Mouse (Mus musculus) liver, adult 2 months (tissue): Measurements from ENCODE around the gene Acot3.

Source experiments
- CTCF ChIP-seq: fragments of 200-500 bp; IDR thresholded peaks from 2 replicates; pipeline ENCODE4 v1.5.1; 2011; ENCODE audit warnings: low read depth, low read length, control low read depth
- POLR2A ChIP-seq: fragments of 200-500 bp; IDR thresholded peaks from 2 replicates; pipeline ENCODE4 v1.6.1; 2011; ENCODE audit warnings: low read length, control low read depth; ENCODE audit not compliant: insufficient read depth; ENCODE audit errors: extremely low read depth

DNA sequence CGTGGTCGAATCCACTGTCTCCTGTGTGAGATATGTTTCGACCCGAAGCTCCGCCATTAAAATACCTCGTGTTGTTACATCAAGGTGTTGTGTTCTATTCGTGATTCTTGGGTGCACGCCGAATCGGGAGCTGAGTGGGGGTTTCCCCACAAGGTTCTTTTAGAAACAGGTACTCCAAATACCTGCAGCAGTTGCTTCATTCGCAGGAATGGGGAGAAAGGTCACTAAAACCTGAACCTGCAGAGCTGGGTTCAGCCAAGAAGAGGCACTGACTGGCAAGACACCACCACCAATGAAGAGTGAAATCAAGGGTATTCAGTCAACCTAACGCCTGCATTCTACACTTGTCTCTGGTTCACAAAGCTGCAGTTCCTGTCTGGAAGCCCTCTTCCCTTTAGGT lies 43.7 kb upstream of the Acot3 start:
- TF ChIP-seq CTCF (no peak), POLR2A (no peak)
